25 mouse cellular contexts compared by ENCODE assay signal in genomic region chr2:139250138-139250537, GRCm38 (mm10).
DNase-seq lines count a peak whose midpoint lies in the region; ATAC-seq and TF ChIP-seq lines count a peak whose summit lies in the region.
"Had no signal": no experiment of that assay in that cellular context is flagged by ENCODE, and none has a peak within 500 bp of the region (broad histone marks: within the 10 kb centered on the region; RNA-seq: fewer than 3 reads in every experiment).

No protein-coding gene starts in this region.

- no peak for TF ChIP-seq CTCF in kidney, postnatal 0 days (IDR thresholded peaks at IDR 0.05; ENCODE audit: low read depth)
- no peak for TF ChIP-seq CTCF in midbrain, postnatal 0 days (IDR thresholded peaks at IDR 0.05)

- no peak overlapping the region for H3K27ac ChIP-seq in forebrain, embryonic 14.5 days (ENCODE audit: low read depth, low read length)
- no peak overlapping the region for H3K27ac ChIP-seq in forebrain, embryonic 12.5 days
- no peak overlapping the region for H3K27ac ChIP-seq in kidney, postnatal 0 days
- no peak overlapping the region for H3K27ac ChIP-seq in midbrain, postnatal 0 days (ENCODE audit: low read depth, low read length)
- H3K27ac ChIP-seq in midbrain, embryonic 10.5 days (replicated peaks), result no peak overlapping the region
- H3K27ac ChIP-seq: embryonic facial prominence, embryonic 12.5 days; embryonic facial prominence, embryonic 15.5 days; forebrain, embryonic 13.5 days; heart, embryonic 15.5 days; hindbrain, embryonic 10.5 days had no signal

- intact Hi-C loops in left cerebral cortex, postnatal 10 days (cut with DNase I), result no loop called here

- H3K9ac ChIP-seq in forebrain, embryonic 14.5 days (ENCODE audit: low read length), result no peak overlapping the region
- H3K9ac ChIP-seq in forebrain, embryonic 12.5 days, result no peak overlapping the region
- no peak overlapping the region for H3K9ac ChIP-seq in kidney, postnatal 0 days (ENCODE audit: low read depth, low read length)
- no peak overlapping the region for H3K9ac ChIP-seq in midbrain, postnatal 0 days (replicated peaks; ENCODE audit: low read length, poor library complexity, severe bottlenecking)
- H3K9ac ChIP-seq: embryonic facial prominence, embryonic 12.5 days; embryonic facial prominence, embryonic 15.5 days; forebrain, embryonic 13.5 days; heart, embryonic 12.5 days; heart, embryonic 15.5 days; hindbrain, embryonic 14.5 days had no signal

- no peaks in the 10 kb centered on the region for H3K9me3 ChIP-seq in forebrain, embryonic 14.5 days (replicated peaks; ENCODE audit: control insufficient read depth, low read length)
- no peaks in the 10 kb centered on the region for H3K9me3 ChIP-seq in forebrain, embryonic 12.5 days
- no peaks in the 10 kb centered on the region for H3K9me3 ChIP-seq in kidney, postnatal 0 days (replicated peaks; ENCODE audit: low read length)
- H3K9me3 ChIP-seq in midbrain, postnatal 0 days (ENCODE audit: low read length), result no peaks in the 10 kb centered on the region
- no peaks in the 10 kb centered on the region for H3K9me3 ChIP-seq in midbrain, embryonic 10.5 days (replicated peaks)
- H3K9me3 ChIP-seq: embryonic facial prominence, embryonic 12.5 days; embryonic facial prominence, embryonic 15.5 days; forebrain, embryonic 13.5 days; heart, embryonic 12.5 days; heart, embryonic 15.5 days; hindbrain, embryonic 10.5 days had no signal

- 85% methylated on average over 2 of the region's 2 CpGs for WGBS in forebrain, embryonic 14.5 days
- WGBS in forebrain, embryonic 12.5 days, result 83% methylated on average over 2 of the region's 2 CpGs
- WGBS in kidney, postnatal 0 days, result 62% methylated on average over 2 of the region's 2 CpGs
- WGBS in midbrain, postnatal 0 days, result 47% methylated on average over 2 of the region's 2 CpGs
- 90% methylated on average over 2 of the region's 2 CpGs for WGBS in midbrain, embryonic 10.5 days

- no peaks in the 10 kb centered on the region for H3K27me3 ChIP-seq in forebrain, embryonic 14.5 days (replicated peaks; ENCODE audit: control insufficient read depth, insufficient read depth, low read length)
- H3K27me3 ChIP-seq in forebrain, embryonic 12.5 days, result no peaks in the 10 kb centered on the region
- H3K27me3 ChIP-seq in kidney, postnatal 0 days (ENCODE audit: insufficient read depth, low read length), result no peaks in the 10 kb centered on the region
- H3K27me3 ChIP-seq in midbrain, postnatal 0 days (ENCODE audit: insufficient read depth, low read length), result no peaks in the 10 kb centered on the region
- H3K27me3 ChIP-seq in midbrain, embryonic 10.5 days (ENCODE audit: low read depth, poor library complexity, severe bottlenecking), result no peaks in the 10 kb centered on the region
- H3K27me3 ChIP-seq: embryonic facial prominence, embryonic 12.5 days; embryonic facial prominence, embryonic 15.5 days; forebrain, embryonic 13.5 days; heart, embryonic 12.5 days; heart, embryonic 15.5 days had no signal

- ATAC-seq in forebrain, embryonic 14.5 days, result no peak
- no peak for ATAC-seq in forebrain, embryonic 12.5 days (ENCODE audit: low FRiP score)
- ATAC-seq in kidney, postnatal 0 days (replicated peaks; ENCODE audit: low FRiP score, low read depth), result no peak
- ATAC-seq in midbrain, postnatal 0 days (ENCODE audit: low FRiP score), result no peak
- ATAC-seq: activated CD4-positive, CD25-positive, alpha-beta regulatory T cell, adult 4 months; forebrain, embryonic 13.5 days had no signal

- DNase-seq in forebrain, embryonic 14.5 days (ENCODE audit: low spot score), result peak; percentile 22
- DNase-seq in kidney, postnatal 0 days (ENCODE audit: low spot score), result peak; percentile 25
- no peak for DNase-seq in kidney, postnatal 4 days
- DNase-seq in midbrain, postnatal 0 days (ENCODE audit: low spot score), result peak; percentile 3
- no peak for DNase-seq in midbrain, embryonic 10.5 days (ENCODE audit: low spot score)
- DNase-seq in left cerebral cortex, postnatal 10 days (ENCODE audit: extremely low spot score in 1 of 2, low spot score in 2 of 2), result no peak
- DNase-seq: adrenal gland, adult 8-10 months; adrenal gland, postnatal 25 days; cerebellum, adult 11 months; cerebellum, adult 2 months; cerebellum, adult 9-11 months; cerebellum, postnatal 25 days; gastrocnemius, postnatal 25 days; heart, adult 18-20 months; heart, postnatal 10 days; heart, postnatal 36 days had no signal

- H3K4me2 ChIP-seq in forebrain, embryonic 14.5 days (ENCODE audit: low read length), result no peak overlapping the region
- H3K4me2 ChIP-seq in forebrain, embryonic 12.5 days, result no peak overlapping the region
- no peak overlapping the region for H3K4me2 ChIP-seq in kidney, postnatal 0 days (ENCODE audit: low read length)
- H3K4me2 ChIP-seq in midbrain, postnatal 0 days (ENCODE audit: low read depth, low read length, poor library complexity, severe bottlenecking), result no peak overlapping the region
- H3K4me2 ChIP-seq: embryonic facial prominence, embryonic 12.5 days; embryonic facial prominence, embryonic 15.5 days; forebrain, embryonic 13.5 days; heart, embryonic 12.5 days; heart, embryonic 15.5 days; hindbrain, embryonic 14.5 days had no signal

- no peaks in the 10 kb centered on the region for H3K4me1 ChIP-seq in forebrain, embryonic 14.5 days (ENCODE audit: control insufficient read depth, insufficient read depth, low read length)
- no peaks in the 10 kb centered on the region for H3K4me1 ChIP-seq in forebrain, embryonic 12.5 days
- H3K4me1 ChIP-seq in kidney, postnatal 0 days (replicated peaks; ENCODE audit: insufficient read depth, low read length), result no peaks in the 10 kb centered on the region
- no peaks in the 10 kb centered on the region for H3K4me1 ChIP-seq in midbrain, postnatal 0 days (ENCODE audit: insufficient read depth, low read length)
- no peaks in the 10 kb centered on the region for H3K4me1 ChIP-seq in midbrain, embryonic 10.5 days
- H3K4me1 ChIP-seq: embryonic facial prominence, embryonic 12.5 days; embryonic facial prominence, embryonic 15.5 days; forebrain, embryonic 13.5 days; heart, embryonic 12.5 days; heart, embryonic 15.5 days; hindbrain, embryonic 10.5 days had no signal

- no peak overlapping the region for H3K4me3 ChIP-seq in forebrain, embryonic 14.5 days (ENCODE audit: low read depth, low read length)
- no peak overlapping the region for H3K4me3 ChIP-seq in forebrain, embryonic 12.5 days (replicated peaks)
- no peak overlapping the region for H3K4me3 ChIP-seq in kidney, postnatal 0 days (replicated peaks; ENCODE audit: low read depth, low read length)
- no peak overlapping the region for H3K4me3 ChIP-seq in midbrain, postnatal 0 days (ENCODE audit: low read depth, low read length)
- no peak overlapping the region for H3K4me3 ChIP-seq in midbrain, embryonic 10.5 days
- H3K4me3 ChIP-seq: embryonic facial prominence, embryonic 12.5 days; embryonic facial prominence, embryonic 15.5 days; forebrain, embryonic 13.5 days; heart, embryonic 12.5 days; heart, embryonic 15.5 days; hindbrain, embryonic 10.5 days had no signal

- H3K36me3 ChIP-seq in forebrain, embryonic 14.5 days (ENCODE audit: control insufficient read depth, insufficient read depth, low read length), result no peaks in the 10 kb centered on the region
- H3K36me3 ChIP-seq in forebrain, embryonic 12.5 days (replicated peaks), result no peaks in the 10 kb centered on the region
- no peaks in the 10 kb centered on the region for H3K36me3 ChIP-seq in kidney, postnatal 0 days (ENCODE audit: insufficient read depth, low read length)
- H3K36me3 ChIP-seq in midbrain, postnatal 0 days (ENCODE audit: insufficient read depth, low read length), result no peaks in the 10 kb centered on the region
- H3K36me3 ChIP-seq in midbrain, embryonic 10.5 days, result no peaks in the 10 kb centered on the region
- H3K36me3 ChIP-seq: embryonic facial prominence, embryonic 12.5 days; embryonic facial prominence, embryonic 15.5 days; heart, embryonic 12.5 days; heart, embryonic 15.5 days; hindbrain, embryonic 10.5 days had no signal

Comparison
In these comparisons a context has a peak if more than half of its experiments do, and no peak if none do; other contexts are left out.
1. DNase-seq: peak in forebrain, embryonic 14.5 days (single experiment), kidney, postnatal 0 days (single experiment) and midbrain, postnatal 0 days (single experiment); none in kidney, postnatal 4 days (0 of 2), midbrain, embryonic 10.5 days (single experiment) and left cerebral cortex, postnatal 10 days (0 of 2).